Mouse (Mus musculus) heart, adult 8-10 months (tissue): Measurements from ENCODE around the gene Scaf4. TPM values are rescaled to one million over a fixed set of nuclear protein-coding genes. Genes with fewer than 3 reads are reported as not detected.

ENCODE experiments used
- DNase-seq: peaks from one replicate; pipeline ENCODE4 v3.0.0; 2022; ENCODE audit warnings: low spot score
- total RNA-seq, 4 experiments: library from RNA; stranded (reverse); gene quantifications; 2 replicates each; pipeline ENCODE4 v1.2.4; 2022

Gene Scaf4
- total RNA-seq, 4 experiments from 2014 or later, result 19.3 to 23.8 (median 20.7) TPM

DNA sequence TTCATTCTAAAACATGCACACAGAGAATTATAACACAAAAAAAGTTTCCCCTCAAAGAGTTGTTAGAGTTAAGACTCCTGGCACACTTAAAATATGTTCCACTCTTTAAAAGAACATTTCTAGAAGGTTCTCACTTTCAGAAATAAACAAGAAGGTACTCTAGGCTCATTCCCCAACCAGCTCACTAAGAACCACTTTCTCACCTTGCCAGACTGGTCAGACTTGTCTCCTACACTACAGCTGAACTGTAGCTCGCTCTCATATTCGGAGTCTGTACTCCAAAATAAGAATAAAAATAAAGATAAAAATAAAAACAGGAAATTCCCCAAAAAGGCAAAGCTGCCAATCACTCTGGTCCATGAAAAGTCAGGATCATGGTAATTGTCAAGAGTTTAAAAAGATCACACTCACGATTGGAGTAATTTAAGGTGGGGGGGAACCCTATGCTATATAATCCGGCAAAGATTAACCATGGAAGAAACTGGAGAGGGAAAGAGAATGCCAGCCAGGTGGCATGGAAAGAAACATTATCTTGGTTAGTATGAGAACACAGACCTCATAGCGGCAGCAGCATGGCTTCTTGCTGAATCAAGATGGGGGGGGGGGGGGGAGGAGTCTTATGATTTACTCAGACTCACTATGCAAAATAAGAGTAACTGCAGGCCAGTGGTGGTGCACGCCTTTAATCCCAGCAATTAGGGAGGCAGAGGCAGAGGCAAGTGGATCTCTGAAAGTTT is 80.9 kb downstream of the Scaf4 start:
- DNase-seq, result no peak

DNA sequence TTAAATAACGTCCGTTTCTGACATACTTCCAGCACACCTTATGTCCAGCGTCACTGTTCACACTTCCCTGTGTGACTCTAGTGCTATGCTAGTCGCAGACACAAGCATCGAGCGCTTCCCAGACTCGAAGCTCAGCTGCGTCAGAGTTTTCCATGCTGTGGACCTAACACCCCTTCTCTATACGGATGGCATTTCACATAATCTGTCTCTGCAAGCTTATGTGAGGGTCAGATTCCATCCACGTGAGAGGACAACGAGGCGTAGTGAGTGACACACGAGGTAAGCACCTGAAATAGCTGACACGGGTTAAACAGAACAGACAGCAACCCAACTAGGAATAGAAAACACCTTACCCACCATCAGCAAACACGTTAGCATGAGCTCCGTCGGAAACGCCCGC is 82.2 kb downstream of the Scaf4 start:
- DNase-seq, result no peak

DNA sequence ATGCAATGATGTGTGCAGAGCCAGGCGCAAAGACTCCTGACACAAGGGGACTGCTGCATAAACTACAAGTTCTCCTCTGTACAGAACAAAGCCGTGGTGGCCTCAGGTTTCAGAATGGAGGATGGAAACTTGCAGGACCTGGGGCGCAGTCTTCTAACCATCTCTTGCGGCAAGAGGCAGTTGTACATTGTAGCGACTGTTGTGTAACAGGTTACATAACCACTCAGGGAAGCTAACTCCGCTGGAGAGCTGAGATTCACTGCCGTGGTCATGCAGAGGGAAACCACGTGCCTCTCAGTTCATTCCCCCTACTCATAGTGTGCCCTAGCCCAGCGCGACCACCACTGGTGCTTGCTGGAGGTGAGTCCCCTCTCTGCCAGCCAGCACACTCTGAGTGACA is 85.1 kb downstream of the Scaf4 start:
- no peak for DNase-seq

DNA sequence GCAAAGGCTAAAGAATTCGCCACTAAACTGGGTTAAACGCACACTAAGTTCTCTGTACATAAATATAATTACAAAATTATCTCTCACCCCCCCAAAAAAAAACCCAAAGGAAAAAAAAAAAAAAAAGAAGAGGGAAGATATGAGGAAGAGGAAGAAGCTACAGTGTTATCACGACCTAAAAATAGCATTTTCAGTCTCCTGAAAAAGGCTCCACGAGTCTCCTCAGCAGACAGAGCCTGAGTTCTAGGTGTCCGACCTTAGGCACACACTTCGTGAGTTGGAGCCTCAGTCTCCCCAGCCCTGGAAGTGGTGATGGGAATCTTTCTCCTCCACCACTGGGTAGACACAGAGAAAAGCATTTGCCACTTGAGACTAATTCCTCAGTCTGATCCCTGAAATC is 85.7 kb downstream of the Scaf4 start:
- DNase-seq, result no peak

DNA sequence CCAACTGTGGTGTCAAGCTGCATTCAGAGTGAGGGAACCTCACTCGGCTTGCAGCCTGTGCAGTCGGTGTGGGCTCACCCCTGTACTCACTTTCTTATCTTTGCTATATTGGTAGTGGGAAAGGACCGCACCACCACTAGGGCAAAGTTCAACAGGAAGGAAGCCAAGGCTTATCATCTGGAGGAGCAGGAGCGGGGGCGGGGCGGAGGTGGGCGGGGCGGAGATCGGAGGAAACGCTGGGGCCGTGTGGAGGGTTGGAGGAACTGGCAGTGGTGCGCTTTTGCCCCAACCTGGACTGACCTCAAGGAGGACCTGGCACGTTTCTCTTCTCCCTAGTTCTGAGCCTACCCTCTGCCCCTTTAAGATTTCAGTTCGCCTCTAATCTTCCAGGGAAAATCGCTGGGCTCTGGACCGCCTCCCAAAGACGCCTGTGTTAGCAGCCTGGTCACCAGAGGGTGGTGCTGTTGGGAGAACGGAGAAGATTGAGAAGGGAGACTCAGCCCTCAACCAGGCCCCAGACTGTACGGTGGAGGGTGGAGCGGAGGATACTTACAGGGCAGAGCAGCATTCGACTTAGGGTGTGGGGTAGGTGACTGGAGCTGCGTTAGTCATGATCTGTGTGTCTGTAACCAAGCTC is 86.8 kb downstream of the Scaf4 start:
- peak; percentile 73 for DNase-seq

DNA sequence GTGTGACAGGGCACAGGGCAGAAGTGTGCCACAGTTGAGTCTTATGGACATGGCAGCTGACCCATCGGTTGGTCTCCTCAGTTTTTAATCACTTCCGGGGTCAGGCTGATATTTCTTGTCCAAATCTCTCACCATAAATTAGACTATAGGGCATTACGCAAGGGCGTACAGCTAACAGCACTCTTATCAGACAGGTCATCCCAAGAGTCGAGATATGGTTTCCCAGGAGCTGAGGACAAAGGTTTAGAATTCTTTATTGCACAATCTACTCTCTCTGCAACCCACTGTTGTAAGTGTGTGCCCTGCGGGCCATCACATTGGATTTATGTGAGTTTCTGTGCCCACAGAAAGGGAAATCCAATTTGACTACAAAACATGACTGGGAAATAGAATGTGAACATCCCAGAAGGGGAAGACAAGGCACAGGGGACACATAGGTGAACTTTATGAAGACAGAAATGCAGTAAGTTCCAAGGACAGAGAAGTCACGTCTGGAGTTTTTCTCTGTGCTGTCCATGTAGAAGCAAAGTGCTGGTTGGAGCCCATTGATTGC is 87.5 kb downstream of the Scaf4 start:
- no peak for DNase-seq

DNA sequence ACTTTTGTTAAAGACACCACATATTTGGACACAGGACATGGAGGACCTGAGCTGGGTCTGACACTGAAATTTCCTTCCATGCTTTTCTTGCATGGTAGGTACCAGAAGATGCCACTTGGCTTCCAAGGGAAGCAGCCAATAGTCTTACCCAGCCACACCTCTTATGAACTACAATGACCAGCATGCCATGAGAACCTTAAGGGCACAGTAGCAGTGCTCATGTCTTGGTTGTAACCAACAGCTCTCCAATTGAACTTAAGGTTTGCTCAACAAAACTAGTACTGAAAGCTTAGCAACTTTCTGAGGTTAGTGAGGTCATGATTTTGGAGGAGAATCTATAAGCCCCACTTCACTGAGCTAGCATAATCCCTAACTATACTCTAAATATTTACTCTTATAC is 90.6 kb downstream of the Scaf4 start:
- DNase-seq, result no peak

DNA sequence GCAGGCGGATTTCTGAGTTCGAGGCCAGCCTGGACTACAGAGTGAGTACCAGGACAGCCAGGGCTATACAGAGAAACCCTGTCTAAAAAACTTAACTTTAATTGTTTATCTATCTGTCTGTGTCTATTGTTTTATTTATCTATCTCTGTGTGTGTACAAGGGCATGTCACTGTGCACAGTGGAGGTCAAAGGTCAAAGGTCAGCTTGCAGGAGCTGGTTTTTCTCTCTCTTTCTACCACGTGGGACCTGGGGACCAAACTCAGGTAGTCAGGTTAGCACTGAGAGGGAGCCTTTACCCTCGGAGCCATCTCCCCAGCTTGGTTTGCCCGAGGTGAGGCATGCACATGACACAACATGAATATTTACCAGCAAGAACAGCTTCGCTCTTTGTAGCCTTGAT is 93.0 kb downstream of the Scaf4 start:
- no peak for DNase-seq

DNA sequence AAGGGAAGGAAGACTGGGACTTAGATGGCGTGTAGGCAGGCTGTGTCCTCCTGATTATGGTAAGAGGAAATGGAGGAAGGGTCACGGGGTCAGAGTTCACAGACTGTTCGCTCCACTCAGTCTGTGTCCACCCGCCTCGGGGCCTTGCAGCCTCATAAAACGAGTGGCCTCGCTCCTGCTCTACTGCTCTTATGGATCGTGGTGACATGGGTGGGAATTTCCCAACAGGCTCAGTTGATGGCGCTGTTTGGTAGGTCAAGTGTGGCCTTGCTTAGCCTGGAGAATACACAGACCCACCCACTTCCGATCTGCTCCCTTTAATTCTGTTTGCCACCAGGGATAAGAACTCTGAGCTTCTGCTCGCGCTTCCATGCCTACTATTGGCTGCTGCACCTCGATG is 96.8 kb downstream of the Scaf4 start:
- DNase-seq, result peak; percentile 48

DNA sequence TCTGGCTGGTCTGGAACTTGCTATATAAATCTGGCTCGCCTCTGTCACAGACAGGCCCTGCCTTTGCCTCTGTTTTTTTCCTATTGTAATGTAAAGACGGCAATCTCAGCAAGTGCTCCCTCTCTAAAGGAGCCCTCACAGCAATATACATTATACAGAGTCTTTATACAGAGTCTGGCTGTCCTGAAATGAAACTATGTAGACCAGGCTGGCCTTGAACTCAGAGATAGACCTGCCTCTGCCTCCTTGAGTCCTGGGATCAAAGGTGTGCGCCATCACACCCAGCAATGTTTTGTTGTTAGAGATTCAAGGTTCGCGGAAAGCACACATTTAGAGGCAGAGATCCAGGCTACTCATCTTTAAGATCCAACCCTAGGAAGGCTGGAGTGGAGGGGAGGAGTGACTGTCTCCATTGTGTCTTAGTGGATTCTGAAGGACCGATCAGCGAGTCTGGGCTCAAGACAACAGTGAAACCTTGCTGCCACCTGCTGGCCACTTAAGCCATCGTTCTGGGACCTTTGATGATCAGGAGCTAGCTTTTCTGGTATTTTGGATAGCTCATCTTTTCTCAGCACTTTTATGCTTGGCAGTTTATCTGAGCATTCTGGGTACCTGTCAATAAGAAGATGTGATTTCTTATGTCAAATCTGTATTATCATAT is 98.2 kb downstream of the Scaf4 start:
- peak; percentile 70 for DNase-seq

DNA sequence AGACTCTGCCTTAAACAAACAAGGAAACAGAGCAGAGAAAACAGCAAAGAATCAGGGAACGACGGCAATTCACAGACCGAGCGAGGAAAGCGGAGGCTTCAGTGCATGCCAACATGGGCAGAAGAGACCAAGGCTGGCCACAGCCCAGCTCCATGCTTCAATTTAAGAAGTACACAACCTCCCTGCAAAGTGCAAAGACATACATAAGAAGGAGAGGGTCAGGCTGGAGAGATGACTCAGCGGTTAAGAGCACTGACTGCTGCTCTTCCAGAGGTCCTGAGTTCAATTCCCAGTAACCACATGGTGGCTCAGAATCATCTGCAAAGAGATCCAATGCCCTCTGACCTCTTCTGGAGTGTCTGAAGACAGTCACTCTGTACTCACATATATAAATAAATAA is 100.2 kb downstream of the Scaf4 start:
- DNase-seq, result no peak

DNA sequence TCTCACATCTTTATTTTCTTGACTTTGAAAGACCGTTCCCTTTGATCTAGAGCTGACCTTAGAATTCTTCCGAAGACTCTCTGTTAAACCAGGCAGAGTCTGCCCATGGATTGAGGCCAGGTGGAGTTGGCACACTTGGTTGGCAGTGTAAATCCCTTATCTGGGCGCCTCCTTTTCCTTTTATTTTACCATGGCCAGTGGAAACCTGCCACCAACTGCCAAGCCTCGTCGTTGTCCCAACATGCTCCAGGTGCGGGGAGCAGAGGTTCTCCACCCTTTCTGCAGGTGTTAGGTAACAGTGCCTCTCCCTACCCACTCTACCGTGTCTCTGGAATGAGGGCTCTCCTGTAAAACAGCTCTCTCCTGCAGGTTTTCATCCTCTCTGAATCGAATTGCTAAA is 102.6 kb downstream of the Scaf4 start:
- no peak for DNase-seq

DNA sequence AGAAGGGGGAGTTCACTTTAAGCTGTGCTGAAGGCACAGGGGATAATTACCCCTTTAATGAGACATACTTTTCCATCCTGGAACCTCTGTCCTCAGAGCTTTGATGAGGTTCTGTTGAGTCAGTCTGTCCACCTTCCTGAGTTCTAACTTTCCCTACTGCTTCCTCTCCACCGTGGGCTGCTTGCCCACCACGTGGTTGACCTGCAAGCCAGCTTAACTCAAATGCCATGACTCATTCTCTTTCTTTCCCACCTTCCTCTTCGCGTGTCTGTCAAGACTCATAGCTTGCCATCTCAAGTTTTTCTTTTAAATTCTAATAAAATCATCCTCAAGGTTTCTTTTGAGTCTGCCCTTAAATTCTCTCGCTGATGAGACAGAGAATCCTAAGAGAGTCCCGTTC is 103.3 kb downstream of the Scaf4 start:
- DNase-seq, result no peak

DNA sequence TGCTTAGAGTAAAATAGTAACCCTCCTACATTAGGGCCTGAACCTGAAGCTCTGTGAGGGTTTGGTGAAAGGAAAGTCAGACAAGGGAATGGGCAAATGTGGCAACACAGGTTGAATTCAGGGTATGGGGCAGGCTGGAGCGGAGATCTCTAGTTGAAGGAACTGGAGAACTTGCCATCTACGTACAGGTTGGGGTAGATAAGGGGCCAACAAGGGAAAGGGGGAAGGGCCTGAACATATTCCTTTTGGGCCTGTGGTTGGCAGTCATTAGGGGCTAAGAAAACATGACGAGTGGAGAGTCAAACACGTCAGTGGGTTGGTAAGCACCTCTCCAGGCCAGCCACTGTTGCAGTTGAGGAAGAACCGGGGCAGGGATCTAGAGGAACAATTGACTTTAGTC is 104.4 kb downstream of the Scaf4 start:
- DNase-seq, result no peak

DNA sequence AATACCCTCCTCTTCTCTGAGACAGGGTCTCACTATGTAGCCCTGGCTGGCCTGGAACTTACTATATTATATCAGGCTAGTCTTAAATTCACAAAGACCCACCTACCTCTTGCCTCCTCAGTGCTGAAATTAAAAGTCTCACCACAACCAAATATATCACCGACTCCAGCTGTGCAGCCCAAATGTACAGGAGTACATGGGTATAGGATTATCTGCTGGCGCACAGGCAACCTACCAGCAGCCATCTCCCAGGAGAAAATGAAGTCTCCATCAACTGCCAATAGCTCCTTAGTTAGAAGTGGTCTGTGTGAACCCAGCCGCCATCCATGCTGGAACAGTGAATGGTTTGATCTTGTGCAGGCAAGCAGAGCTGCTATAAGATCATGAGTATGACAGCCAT is 105.9 kb downstream of the Scaf4 start:
- DNase-seq, result no peak

DNA sequence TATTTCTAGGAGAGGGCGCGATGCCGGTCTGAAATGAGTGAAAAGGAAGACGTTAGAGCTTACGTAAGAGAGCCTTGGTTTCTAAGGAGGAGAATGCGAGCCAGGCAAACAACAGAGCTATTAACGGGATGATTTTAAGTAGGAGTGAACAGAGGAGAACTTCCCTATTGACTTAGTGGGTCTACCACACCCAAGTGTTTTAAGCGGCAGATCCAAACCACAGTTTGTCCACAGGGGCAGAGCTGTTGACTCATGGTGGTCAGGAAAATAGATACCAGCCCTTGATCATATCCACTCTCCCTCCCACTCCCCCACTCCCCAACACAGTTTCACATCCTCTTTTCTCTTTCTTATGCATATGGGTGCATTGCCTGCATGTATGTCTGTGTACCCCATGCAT is 106.9 kb downstream of the Scaf4 start:
- peak; percentile 18 for DNase-seq

DNA sequence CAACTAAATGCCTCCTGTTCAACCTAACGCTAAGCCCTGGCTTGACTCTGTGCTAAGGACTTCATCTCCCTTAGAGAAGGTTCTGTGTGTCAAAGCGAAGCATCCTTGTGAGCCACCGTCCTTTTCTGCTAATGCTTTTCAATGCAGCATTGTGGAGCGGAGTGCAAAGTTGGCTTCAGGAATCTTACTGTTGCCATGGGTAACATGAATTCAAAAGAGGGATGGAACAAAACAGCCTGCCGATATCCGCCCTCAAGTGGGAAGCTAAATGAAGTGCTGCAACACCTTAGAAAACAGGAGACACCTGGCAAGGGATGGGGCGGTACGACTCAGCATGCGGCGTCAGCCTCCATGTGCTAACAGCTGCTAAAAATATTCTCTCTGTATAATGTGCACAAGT is 107.8 kb downstream of the Scaf4 start:
- DNase-seq, result no peak

Other genes starting within 250 kb of the Scaf4 start
- gene Tiam1, start 140.7 kb downstream of the Scaf4 start, total RNA-seq, result 1 to 10 TPM; 4.7 to 7.3 (median 6.7) TPM
- 100 to 1,000 TPM; 552 to 637 (median 573) TPM for gene Sod1, start 63.7 kb downstream of the Scaf4 start, total RNA-seq
- under 1 TPM; 0.19 to 0.79 (median 0.45) TPM for gene Hunk, start 101.5 kb upstream of the Scaf4 start, total RNA-seq